Mouse (Mus musculus) forelimb bud, embryonic 11.5 days (tissue): ENCODE results near the gene Tmem132c.
"Not testable (repeated sequence)": the region's sequence is repeated elsewhere in the genome, so short reads cannot be mapped to it uniquely, and the experiment has no call there.

ENCODE experiments used
- DNase-seq: peaks from one replicate; pipeline ENCODE4 v3.0.0-alpha.2; 2012; ENCODE audit warnings: low read depth, low spot score

The Tmem132c gene

GRCm38 (mm10) chr5:127341158-127341557 lies 99.5 kb downstream of the Tmem132c start:
- no peak for DNase-seq

GRCm38 (mm10) chr5:127344721-127345120 lies 103.1 kb downstream of the Tmem132c start:
- DNase-seq: no peak

GRCm38 (mm10) chr5:127346364-127346763 lies 104.8 kb downstream of the Tmem132c start:
- no peak for DNase-seq

DNA sequence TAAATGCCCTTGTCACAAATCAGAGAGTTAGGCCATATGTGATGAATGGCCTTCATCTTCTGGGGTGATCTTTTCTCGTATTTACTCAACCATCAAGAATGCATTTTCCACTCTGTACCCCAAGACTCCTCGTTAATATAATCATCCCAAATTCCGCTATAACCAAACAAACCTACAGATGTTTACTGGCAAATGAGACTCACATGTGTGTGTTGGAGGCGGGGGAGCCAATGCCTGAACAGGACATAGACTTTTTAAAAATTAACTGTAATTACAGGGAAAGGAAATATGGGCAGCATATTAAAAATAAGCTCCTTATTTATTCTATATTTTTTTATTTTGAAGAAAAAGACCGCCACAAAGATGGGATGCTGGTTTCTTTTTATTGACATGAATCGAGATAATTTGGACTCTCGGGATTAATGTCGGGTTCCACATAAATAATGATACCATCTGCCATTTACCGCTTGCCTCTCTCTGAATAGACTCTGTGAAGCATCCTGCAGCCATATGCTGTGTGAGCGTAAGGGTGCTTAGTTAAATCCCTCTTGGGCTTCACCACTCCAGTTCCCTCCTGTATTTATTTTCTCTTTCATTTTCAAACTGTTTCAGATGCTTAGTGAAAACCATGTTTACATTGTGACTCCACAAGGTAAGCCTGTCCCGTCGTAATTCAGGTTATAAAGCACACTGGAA lies 105.6 kb downstream of the Tmem132c start:
- no peak for DNase-seq

GRCm38 (mm10) chr5:127349221-127350065 lies 107.8 kb downstream of the Tmem132c start:
- no peak for DNase-seq

DNA sequence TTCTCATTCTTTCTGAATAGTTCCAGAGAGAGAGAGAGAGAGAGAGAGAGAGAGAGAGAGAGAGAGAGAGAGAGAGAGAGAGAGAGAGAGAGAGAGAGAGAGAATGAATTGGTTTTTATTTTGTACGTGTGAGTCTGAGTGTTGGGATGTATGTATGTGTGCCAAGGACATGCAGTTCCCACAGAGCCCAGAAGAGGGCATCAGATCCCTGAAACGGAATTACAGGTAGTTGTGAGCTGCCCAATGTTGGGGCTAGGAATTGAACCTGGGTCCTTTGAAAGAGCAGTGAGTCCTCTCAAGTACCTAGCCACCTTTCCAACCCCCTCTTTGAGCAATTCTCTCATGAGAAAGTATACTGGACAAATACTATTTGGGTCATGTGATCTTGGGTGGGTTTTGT lies 111.4 kb downstream of the Tmem132c start:
- no peak for DNase-seq

DNA sequence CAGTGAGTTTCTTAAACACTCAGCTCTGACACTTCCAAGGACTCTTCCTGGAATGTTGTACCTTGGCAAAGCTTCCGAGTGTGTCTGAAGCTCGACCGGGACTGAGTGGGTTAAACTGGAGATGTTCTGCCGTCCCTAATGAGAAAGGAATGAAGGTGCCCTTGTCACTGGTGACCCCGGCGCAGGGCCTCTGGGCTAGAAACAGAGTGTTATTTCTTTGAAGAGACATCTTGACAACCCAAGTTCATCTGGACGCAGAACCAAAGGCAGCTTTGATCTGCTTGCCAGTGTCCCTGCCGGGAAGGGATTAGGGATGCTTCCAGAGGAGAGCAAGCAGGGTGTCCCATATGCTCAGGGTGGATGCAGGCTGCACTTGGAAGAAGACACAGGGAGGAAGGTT lies 114.2 kb downstream of the Tmem132c start:
- no peak for DNase-seq

DNA sequence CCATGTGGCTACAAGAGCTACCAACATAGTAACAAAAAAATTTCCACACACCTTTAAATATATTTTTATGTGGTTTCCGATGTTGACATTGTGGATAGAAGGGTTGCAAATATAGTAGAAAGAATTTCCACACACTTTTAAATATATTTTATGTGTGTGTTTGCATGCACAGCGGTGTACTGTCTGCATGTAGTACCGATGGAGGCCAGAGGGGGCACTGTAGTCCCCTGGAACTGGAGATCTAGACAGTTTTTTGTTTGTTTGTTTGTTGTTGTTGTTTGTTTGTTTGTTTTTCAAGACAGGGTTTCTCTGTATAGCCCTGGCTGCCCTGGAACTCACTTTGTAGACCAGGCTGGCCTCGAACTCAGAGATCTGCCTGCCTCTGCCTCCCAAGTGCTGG lies 116.3 kb downstream of the Tmem132c start:
- DNase-seq: not testable (repeated sequence)

GRCm38 (mm10) chr5:127361145-127361544 lies 119.5 kb downstream of the Tmem132c start:
- no peak for DNase-seq

GRCm38 (mm10) chr5:127365061-127365460 lies 123.5 kb downstream of the Tmem132c start:
- no peak for DNase-seq

- DNase-seq: no peak
Measured at GRCm38 (mm10) chr5:127368191-127368590, 126.6 kb downstream of the Tmem132c start.

- no peak for DNase-seq
Measured at GRCm38 (mm10) chr5:127369812-127370211, 128.2 kb downstream of the Tmem132c start.

DNA sequence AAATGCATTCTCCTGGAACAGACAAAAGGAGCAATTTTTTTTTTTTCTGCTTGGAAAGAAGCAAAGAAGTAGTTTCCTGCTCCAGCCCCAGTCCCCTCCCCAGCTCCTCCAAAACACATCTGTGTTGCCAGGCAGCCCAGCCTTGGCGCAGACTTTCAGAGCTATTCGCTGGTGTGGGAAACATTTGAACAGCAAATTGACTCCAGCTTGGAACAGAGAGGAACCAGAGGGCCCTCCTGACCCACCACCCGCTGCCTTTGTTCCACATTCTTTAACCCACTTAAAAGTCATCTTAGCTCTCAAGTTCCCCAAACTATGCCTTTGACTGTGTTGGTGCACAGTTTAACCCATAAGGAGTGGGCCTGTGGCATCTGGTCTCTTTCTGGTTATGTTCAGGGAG lies 128.9 kb downstream of the Tmem132c start:
- peak; percentile 90 for DNase-seq

- DNase-seq: no peak
Measured at GRCm38 (mm10) chr5:127374251-127374650, 132.6 kb downstream of the Tmem132c start.

DNA sequence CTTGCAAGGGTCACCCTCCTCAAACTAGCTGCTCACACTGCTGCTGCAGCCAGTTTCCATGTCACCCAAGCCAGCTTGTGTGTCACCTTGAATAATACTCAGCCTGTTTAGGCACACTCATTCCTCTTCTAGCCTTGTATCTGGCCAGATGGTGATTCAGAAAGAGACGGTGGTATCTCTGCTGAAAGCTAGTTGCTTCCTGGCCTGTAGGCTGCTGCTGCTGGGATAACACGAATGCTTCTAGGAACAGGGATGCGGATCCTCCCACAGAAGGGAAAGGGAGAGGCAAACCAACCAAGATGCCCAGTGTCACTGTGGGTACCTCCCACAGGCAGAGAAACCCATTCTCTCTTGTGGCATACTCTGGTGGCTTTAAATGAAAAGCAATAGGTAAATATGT lies 134.0 kb downstream of the Tmem132c start:
- no peak for DNase-seq

DNA sequence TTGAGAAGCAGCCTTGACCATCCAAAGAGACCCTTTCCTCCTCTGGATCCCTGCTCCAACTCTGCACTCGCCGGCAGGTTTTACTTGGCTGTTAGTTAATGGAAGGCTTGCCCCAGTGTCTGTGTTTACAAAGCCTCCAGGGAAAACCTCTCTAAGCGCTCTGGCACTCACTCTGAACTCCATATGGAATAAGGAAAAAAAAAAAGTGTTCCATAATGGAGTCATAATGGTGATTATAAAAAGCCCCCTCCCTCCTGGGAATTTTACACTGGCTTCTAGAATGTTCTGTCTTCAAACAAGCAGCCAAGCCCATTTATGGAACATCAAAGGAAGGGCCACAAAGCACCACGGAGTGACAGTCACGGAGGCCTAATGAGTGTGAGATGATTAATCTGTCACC lies 136.9 kb downstream of the Tmem132c start:
- DNase-seq: no peak

- no peak for DNase-seq
Measured at GRCm38 (mm10) chr5:127379351-127379750, 137.7 kb downstream of the Tmem132c start.

GRCm38 (mm10) chr5:127381216-127381615 lies 139.6 kb downstream of the Tmem132c start:
- no peak for DNase-seq

GRCm38 (mm10) chr5:127382571-127382970 lies 141.0 kb downstream of the Tmem132c start:
- no peak for DNase-seq

DNA sequence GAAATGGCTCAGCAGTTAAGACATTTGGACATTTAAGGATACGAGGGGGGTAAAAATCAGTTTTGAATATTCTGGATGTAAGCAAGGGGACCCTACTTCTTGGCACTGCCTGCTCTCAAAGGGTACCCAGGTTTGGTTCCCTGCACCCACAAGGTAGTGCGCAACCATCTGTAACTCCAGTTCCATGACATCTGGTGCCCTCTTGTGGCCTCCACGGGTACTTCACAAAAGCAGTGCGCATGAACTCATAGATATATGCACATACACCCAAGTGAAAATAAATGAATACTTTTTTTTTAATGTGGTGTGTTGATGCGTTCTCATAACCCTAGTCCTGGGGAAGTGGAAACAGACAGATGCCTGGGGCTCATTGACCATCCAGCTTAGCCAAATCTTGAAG lies 149.6 kb downstream of the Tmem132c start:
- DNase-seq: no peak

GRCm38 (mm10) chr5:127396889-127397288 lies 155.3 kb downstream of the Tmem132c start:
- DNase-seq: no peak

DNA sequence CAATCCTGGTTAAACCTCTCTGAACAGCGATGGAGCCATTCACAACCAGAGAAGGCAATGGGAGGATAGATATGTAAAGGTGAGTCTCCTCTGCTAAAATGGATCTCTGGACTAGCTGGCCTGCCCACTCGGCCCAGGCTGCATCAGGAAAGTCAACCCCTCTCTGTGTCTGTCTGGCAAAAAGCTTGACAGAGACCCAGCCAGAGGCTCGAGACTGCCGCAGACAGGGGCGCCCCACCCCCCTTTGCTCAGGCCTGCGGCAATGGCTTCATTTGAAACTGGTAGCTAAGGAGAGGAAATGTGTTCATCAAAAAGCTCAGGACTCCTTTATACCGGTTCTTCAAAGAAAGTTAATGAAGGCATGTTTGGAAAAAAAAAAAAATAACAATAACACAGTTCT lies 156.4 kb downstream of the Tmem132c start:
- no peak for DNase-seq

GRCm38 (mm10) chr5:127405391-127406000 lies 163.9 kb downstream of the Tmem132c start:
- no peak for DNase-seq
